Mouse (Mus musculus): ENCODE results near the gene Tef. TPM values are rescaled to one million over a fixed set of nuclear protein-coding genes. Genes with fewer than 3 reads are reported as not detected.

Tef gene
- polyA plus RNA-seq, 1 experiment from 2014 or later: 16.8 TPM

DNA sequence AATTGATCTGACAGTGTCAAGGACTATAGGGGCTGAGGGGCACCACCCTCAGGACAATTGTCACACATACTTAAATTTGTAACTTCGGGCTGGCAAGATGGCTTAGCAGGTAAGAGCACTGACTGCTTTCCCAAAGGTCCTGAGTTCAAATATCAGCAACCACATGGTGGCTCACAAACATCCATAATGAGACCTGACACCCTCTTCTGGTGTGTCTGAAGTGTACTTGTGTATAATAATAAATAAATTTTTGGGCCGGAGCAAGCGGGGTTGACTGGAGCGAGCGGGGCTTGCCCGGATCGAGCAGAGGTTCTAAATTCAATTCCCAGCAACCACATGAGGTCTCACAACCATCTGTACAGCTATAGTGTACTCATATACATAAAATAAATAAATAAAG, 38.1 kb downstream of the Tef start:
- ATAC-seq (ENCODE audit: low FRiP score): no peak
- 92% methylated on average over 7 of the region's 7 CpGs for WGBS

DNA sequence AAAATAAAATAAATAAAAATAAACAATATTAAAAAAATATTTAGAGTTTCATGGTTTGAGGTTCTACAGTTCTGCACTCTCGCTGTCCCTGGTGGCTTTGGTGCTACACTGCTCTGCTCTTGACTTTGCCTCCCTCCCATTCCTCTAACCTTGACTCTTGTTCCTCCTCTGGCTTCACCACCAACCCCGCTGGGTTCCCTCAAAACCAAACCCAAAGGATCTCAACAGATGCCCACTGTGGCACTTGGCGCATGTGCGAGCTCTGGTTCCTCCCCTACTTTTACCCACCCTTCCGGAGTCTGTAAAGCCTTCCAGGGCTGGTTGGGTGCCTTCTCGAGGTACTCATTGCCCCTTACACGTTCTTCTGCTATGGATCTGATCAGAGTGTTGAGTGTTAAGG, 40.1 kb downstream of the Tef start:
- peaks cover 7% of the 10 kb centered on the region; the same call in 1 of the 2 replicates for H3K4me1 ChIP-seq (replicated peaks; ENCODE audit: control insufficient read depth, insufficient read depth, low read length)
- H3K27me3 ChIP-seq (ENCODE audit: control insufficient read depth, insufficient read depth, low read length): no peaks in the 10 kb centered on the region
- H3K4me3 ChIP-seq (replicated peaks; ENCODE audit: low read length): no peak overlapping the region
- no peaks in the 10 kb centered on the region for H3K9me3 ChIP-seq (ENCODE audit: control insufficient read depth, low read length)
- 84% methylated on average over 7 of the region's 7 CpGs for WGBS
- no peak overlapping the region for H3K4me2 ChIP-seq (replicated peaks)
- DNase-seq (ENCODE audit: low spot score) (no peak), ATAC-seq (ENCODE audit: low FRiP score) (no peak)
- H3K36me3 ChIP-seq (replicated peaks; ENCODE audit: control insufficient read depth, insufficient read depth): no peaks in the 10 kb centered on the region; the same call in 1 of the 2 replicates
- H3K9ac ChIP-seq: no peak overlapping the region
- no peak overlapping the region for H3K27ac ChIP-seq

More for the DNA sequence above, 38.1 kb downstream of the Tef start:
- Histone ChIP-seq H3K27ac (no peak overlapping the region), H3K4me3 (replicated peaks; ENCODE audit: low read length) (no peak overlapping the region), H3K4me1 (replicated peaks; ENCODE audit: control insufficient read depth, insufficient read depth, low read length) (peaks cover 10% of the 10 kb centered on the region; the same call in 1 of the 2 replicates), H3K9ac (no peak overlapping the region), H3K36me3 (replicated peaks; ENCODE audit: control insufficient read depth, insufficient read depth) (no peaks in the 10 kb centered on the region), H3K9me3 (ENCODE audit: control insufficient read depth, low read length) (no peaks in the 10 kb centered on the region), H3K4me2 (replicated peaks) (no peak overlapping the region), H3K27me3 (ENCODE audit: control insufficient read depth, insufficient read depth, low read length) (no peaks in the 10 kb centered on the region)
- DNase-seq (ENCODE audit: low spot score): no peak

DNA sequence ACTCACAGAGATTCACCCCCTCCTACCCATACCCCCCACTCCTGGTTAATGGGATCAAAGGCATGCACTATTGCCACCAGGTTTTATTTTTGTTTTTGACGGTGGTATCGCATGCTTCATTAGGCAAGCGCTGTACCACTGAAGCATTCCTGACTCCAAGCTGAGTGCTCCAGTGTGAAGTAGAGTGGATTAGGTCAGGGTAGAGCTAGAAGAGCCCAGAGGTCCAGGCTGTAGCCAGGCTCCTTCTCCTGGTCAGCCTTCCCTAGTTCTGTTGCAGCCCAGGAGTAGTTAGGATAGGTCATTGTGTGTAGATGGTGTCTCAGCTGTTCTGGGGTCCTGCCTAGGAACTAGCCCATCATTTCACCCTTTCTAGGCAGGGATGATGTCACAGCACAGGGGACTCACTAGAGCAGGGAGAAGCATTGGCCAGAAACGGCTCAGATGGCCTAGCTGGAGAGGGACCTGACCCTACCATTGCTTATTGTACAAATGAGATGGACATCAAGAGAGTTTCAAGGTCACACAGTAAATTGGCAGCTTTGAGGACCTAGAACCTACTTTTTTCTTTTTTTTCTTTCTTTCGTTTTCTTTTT, 42.9 kb downstream of the Tef start:
- ATAC-seq (ENCODE audit: low FRiP score) (no peak), DNase-seq (ENCODE audit: low spot score) (no peak)
- 70% methylated on average over 5 of the region's 5 CpGs for WGBS
- H3K9ac ChIP-seq: no peak overlapping the region
- H3K36me3 ChIP-seq (replicated peaks; ENCODE audit: control insufficient read depth, insufficient read depth): peaks cover 25% of the 10 kb centered on the region
- H3K4me3 ChIP-seq (replicated peaks; ENCODE audit: low read length): no peak overlapping the region
- H3K27ac ChIP-seq: no peak overlapping the region
- H3K4me2 ChIP-seq (replicated peaks): no peak overlapping the region
- H3K4me1 ChIP-seq (replicated peaks; ENCODE audit: control insufficient read depth, insufficient read depth, low read length): no peaks in the 10 kb centered on the region
- no peaks in the 10 kb centered on the region for H3K9me3 ChIP-seq (ENCODE audit: control insufficient read depth, low read length)
- no peaks in the 10 kb centered on the region for H3K27me3 ChIP-seq (ENCODE audit: control insufficient read depth, insufficient read depth, low read length)

DNA sequence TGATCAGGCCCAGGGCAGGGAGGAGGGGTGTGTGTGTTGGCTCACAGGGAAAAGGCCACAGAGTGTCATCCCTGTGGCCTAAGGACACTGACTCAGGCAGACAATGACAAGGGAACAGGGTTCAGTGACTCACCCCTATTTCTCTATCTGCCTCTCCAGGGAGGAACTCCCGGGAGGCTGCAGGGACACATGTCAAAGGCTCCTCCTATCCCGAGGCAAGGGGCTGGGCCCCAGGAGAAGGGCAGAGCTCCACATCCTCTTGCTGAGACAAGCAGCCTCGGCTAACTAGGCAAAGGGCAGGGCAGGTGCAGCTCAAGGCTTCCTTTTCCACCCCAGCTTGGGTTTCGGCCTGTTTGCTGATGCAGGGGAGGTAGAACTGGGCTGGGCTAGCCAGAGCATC, 43.5 kb downstream of the Tef start:
- no peak overlapping the region for H3K4me2 ChIP-seq (replicated peaks)
- DNase-seq (ENCODE audit: low spot score) (no peak), ATAC-seq (ENCODE audit: low FRiP score) (no peak)
- H3K4me3 ChIP-seq (replicated peaks; ENCODE audit: low read length): no peak overlapping the region
- peaks cover 31% of the 10 kb centered on the region for H3K36me3 ChIP-seq (replicated peaks; ENCODE audit: control insufficient read depth, insufficient read depth)
- H3K27ac ChIP-seq: no peak overlapping the region
- WGBS: 34% methylated on average over 4 of the region's 4 CpGs
- H3K9ac ChIP-seq: no peak overlapping the region
- H3K27me3 ChIP-seq (ENCODE audit: control insufficient read depth, insufficient read depth, low read length): no peaks in the 10 kb centered on the region
- no peaks in the 10 kb centered on the region for H3K4me1 ChIP-seq (replicated peaks; ENCODE audit: control insufficient read depth, insufficient read depth, low read length)
- H3K9me3 ChIP-seq (ENCODE audit: control insufficient read depth, low read length): no peaks in the 10 kb centered on the region

DNA sequence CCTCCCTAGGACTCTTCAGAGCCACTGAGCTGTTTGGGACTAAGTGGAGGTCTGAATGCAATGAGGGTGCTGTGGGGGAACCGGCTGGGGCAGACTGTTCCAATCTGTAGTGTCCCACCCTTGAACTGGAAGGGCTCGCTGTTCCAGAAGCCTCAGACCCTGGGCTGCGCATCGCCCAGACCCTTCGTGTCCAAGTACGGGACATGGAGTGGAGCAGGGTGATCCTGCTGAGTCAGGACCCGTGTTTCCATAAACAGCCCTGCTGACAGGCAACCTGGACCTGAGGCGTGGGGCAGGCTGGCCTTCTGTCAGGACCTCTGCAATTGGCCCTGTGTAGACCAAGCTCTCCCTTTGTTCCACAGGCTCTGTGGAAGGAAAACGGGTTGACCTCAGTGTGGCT, 44.5 kb downstream of the Tef start:
- peaks cover 42% of the 10 kb centered on the region for H3K36me3 ChIP-seq (replicated peaks; ENCODE audit: control insufficient read depth, insufficient read depth)
- no peaks in the 10 kb centered on the region for H3K9me3 ChIP-seq (ENCODE audit: control insufficient read depth, low read length)
- H3K9ac ChIP-seq: no peak overlapping the region
- DNase-seq (ENCODE audit: low spot score) (no peak), ATAC-seq (ENCODE audit: low FRiP score) (0 out of 2 replicates have a peak, but pooled peaks have one; percentile 27)
- H3K4me3 ChIP-seq (replicated peaks; ENCODE audit: low read length): no peak overlapping the region
- no peaks in the 10 kb centered on the region for H3K4me1 ChIP-seq (replicated peaks; ENCODE audit: control insufficient read depth, insufficient read depth, low read length)
- no peaks in the 10 kb centered on the region for H3K27me3 ChIP-seq (ENCODE audit: control insufficient read depth, insufficient read depth, low read length)
- 91% methylated on average over 9 of the region's 9 CpGs for WGBS
- H3K27ac ChIP-seq: no peak overlapping the region
- H3K4me2 ChIP-seq (replicated peaks): no peak overlapping the region

DNA sequence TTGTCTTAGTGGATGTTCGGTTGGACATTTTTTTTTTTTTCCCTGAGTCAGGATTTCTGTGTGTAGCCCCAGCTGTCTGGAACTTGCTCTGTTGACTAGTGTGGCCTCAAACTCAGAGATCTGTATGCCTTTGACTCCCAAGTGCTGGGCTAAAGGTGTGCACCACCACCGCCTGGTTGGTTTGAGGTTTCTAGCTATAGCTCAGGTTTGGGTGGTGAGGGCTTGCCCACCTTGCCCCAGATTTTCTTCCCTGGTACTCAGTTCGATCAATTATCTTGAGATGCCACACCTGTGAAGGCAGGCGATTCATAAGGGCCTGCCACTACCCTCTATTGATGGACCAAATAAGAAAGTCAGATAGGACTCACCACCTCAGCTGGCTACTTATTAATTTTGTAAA, 44.9 kb downstream of the Tef start:
- H3K4me2 ChIP-seq (replicated peaks): no peak overlapping the region
- no peaks in the 10 kb centered on the region for H3K4me1 ChIP-seq (replicated peaks; ENCODE audit: control insufficient read depth, insufficient read depth, low read length)
- H3K36me3 ChIP-seq (replicated peaks; ENCODE audit: control insufficient read depth, insufficient read depth): peaks cover 43% of the 10 kb centered on the region
- no peak for DNase-seq (ENCODE audit: low spot score)
- no peaks in the 10 kb centered on the region for H3K9me3 ChIP-seq (ENCODE audit: control insufficient read depth, low read length)
- H3K4me3 ChIP-seq (replicated peaks; ENCODE audit: low read length): no peak overlapping the region
- no peaks in the 10 kb centered on the region for H3K27me3 ChIP-seq (ENCODE audit: control insufficient read depth, insufficient read depth, low read length)
- ATAC-seq (ENCODE audit: low FRiP score): no peak
- no peak overlapping the region for H3K9ac ChIP-seq
- H3K27ac ChIP-seq: no peak overlapping the region
- 92% methylated on average over 4 of the region's 4 CpGs for WGBS

DNA sequence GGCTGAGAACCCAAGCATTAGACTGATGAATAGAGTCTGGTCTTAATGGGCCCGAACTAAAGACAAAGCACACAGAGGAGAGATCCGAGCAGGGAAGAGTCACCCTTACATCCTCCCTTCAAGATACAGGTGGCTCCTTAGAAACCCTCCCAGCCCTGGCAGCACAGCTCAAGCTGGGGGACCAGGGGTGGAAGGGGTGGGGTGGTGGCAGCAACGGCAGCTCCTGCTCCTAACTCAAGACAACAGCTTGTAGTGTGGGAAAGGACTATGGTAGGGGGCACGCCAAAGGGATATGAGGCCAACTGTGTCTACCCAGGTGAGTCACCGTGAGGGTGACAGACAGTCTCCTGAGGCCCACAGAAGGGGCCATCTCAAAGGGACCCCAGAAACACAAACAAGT, 45.6 kb downstream of the Tef start:
- no peaks in the 10 kb centered on the region for H3K4me1 ChIP-seq (replicated peaks; ENCODE audit: control insufficient read depth, insufficient read depth, low read length)
- no peak overlapping the region for H3K9ac ChIP-seq
- 82% methylated on average over 5 of the region's 5 CpGs for WGBS
- no peak overlapping the region for H3K4me3 ChIP-seq (replicated peaks; ENCODE audit: low read length)
- no peak for ATAC-seq (ENCODE audit: low FRiP score)
- H3K9me3 ChIP-seq (ENCODE audit: control insufficient read depth, low read length): no peaks in the 10 kb centered on the region
- no peaks in the 10 kb centered on the region for H3K27me3 ChIP-seq (ENCODE audit: control insufficient read depth, insufficient read depth, low read length)
- DNase-seq (ENCODE audit: low spot score): no peak
- H3K4me2 ChIP-seq (replicated peaks): no peak overlapping the region
- no peak overlapping the region for H3K27ac ChIP-seq
- peaks cover 43% of the 10 kb centered on the region for H3K36me3 ChIP-seq (replicated peaks; ENCODE audit: control insufficient read depth, insufficient read depth)

DNA sequence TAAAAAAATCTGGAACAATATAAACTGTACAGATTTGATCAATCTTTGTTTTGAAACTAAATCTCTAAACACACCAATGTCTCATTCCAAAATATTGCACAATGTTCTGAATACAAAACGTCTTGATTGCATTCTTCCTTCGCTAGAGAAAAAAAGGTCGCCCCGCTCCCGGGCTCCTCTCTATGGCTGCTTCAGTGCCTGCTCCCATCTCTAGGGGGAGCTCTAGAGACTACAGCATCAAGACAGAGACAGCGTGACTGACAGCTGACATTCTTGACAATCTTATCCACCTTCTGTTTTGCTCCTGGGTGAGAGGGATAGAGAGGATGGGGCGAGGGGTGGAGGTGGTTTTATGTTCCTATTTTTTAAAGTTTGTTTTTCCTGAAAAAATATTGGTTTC, 46.1 kb downstream of the Tef start:
- Histone ChIP-seq H3K36me3 (replicated peaks; ENCODE audit: control insufficient read depth, insufficient read depth) (peaks cover 43% of the 10 kb centered on the region), H3K9ac (no peak overlapping the region), H3K4me2 (replicated peaks) (no peak overlapping the region), H3K9me3 (ENCODE audit: control insufficient read depth, low read length) (no peaks in the 10 kb centered on the region), H3K4me1 (replicated peaks; ENCODE audit: control insufficient read depth, insufficient read depth, low read length) (no peaks in the 10 kb centered on the region), H3K27ac (no peak overlapping the region), H3K4me3 (replicated peaks; ENCODE audit: low read length) (no peak overlapping the region), H3K27me3 (ENCODE audit: control insufficient read depth, insufficient read depth, low read length) (no peaks in the 10 kb centered on the region)
- no peak for DNase-seq (ENCODE audit: low spot score)
- 42% methylated on average over 7 of the region's 7 CpGs for WGBS
- no peak for ATAC-seq (ENCODE audit: low FRiP score)

DNA sequence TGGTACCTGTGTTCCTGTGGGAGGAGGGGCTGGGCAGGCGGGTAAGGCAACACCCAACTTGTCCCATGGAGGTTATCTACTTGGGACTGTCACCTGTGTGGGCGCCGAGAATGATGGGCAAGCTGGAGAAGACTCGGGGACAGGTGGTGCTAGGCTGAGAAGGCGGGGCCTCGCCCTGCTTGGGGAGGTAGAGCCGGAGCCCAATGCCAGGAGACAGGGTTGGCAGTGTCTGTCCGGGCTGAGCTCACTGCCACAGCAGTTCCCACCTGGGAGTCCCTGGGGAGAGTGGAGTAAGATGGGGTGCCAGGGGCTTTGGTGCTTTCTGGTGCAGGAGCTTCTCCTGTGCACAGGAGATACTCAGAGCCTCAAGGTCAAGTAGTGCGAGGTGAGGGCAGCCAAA, 46.9 kb downstream of the Tef start:
- H3K9ac ChIP-seq: no peak overlapping the region
- no peak overlapping the region for H3K4me2 ChIP-seq (replicated peaks)
- H3K4me3 ChIP-seq (replicated peaks; ENCODE audit: low read length): no peak overlapping the region
- peaks cover 43% of the 10 kb centered on the region for H3K36me3 ChIP-seq (replicated peaks; ENCODE audit: control insufficient read depth, insufficient read depth)
- 87% methylated on average over 9 of the region's 9 CpGs for WGBS
- H3K4me1 ChIP-seq (replicated peaks; ENCODE audit: control insufficient read depth, insufficient read depth, low read length): no peaks in the 10 kb centered on the region
- ATAC-seq (ENCODE audit: low FRiP score) (no peak), DNase-seq (ENCODE audit: low spot score) (no peak)
- no peaks in the 10 kb centered on the region for H3K27me3 ChIP-seq (ENCODE audit: control insufficient read depth, insufficient read depth, low read length)
- no peaks in the 10 kb centered on the region for H3K9me3 ChIP-seq (ENCODE audit: control insufficient read depth, low read length)
- no peak overlapping the region for H3K27ac ChIP-seq

DNA sequence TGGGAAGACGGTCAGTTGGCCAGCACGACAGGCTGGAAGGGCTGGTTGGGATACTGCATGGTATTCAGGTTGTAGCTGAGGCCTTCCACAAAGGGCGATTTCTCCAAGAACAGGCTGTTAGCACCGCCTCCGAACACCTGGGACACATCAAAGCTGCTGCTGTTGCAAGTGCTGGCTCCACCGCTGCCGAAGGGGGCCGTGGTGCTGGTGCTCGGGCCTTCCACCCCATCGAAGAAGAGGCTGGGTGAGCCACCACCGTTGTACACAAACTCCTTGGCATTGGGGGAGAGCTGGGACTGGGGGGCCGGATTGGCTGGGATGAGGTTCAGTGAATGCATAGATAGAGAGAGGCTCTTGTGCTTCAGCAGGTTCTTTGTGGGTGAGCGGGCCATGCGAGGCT, 48.5 kb downstream of the Tef start:
- H3K9me3 ChIP-seq (ENCODE audit: control insufficient read depth, low read length): no peaks in the 10 kb centered on the region
- H3K27ac ChIP-seq: no peak overlapping the region
- H3K4me1 ChIP-seq (replicated peaks; ENCODE audit: control insufficient read depth, insufficient read depth, low read length): peaks cover 9% of the 10 kb centered on the region
- H3K9ac ChIP-seq: no peak overlapping the region
- WGBS: 90% methylated on average over 14 of the region's 14 CpGs
- DNase-seq (ENCODE audit: low spot score) (no peak), ATAC-seq (ENCODE audit: low FRiP score) (no peak)
- no peaks in the 10 kb centered on the region for H3K27me3 ChIP-seq (ENCODE audit: control insufficient read depth, insufficient read depth, low read length)
- H3K4me3 ChIP-seq (replicated peaks; ENCODE audit: low read length): no peak overlapping the region
- H3K36me3 ChIP-seq (replicated peaks; ENCODE audit: control insufficient read depth, insufficient read depth): peaks cover 43% of the 10 kb centered on the region
- H3K4me2 ChIP-seq (replicated peaks): no peak overlapping the region

All from hindbrain, embryonic 14.5 days (tissue).